Mouse (Mus musculus) midbrain, embryonic 16.5 days (tissue): ENCODE data around the gene Tgfbi. TPM values are rescaled to one million over a fixed set of nuclear protein-coding genes. Genes with fewer than 3 reads are reported as not detected.

Source experiments
- ATAC-seq: fragments of 200-750 bp; cut with Nextera tagmentation; 2 replicates; pipeline ENCODE4 v1.8.0; 2017; ENCODE audit warnings: moderate TSS enrichment
- H3K27ac ChIP-seq: fragments of 300-500 bp; sonication (generic); 2 replicates; pipeline ENCODE4 v1.5.1; 2014; ENCODE audit warnings: mild to moderate bottlenecking, low read length, mixed read lengths
- H3K27me3 ChIP-seq: fragments of 300-500 bp; sonication (generic); 2 replicates; pipeline ENCODE4 v1.6.1; 2014; ENCODE audit warnings: low read depth, low read length, mixed read lengths; ENCODE audit not compliant: control insufficient read depth, insufficient read depth
- H3K36me3 ChIP-seq: fragments of 300-500 bp; sonication (generic); 2 replicates; pipeline ENCODE4 v1.6.1; 2014; ENCODE audit warnings: mild to moderate bottlenecking, low read length, moderate library complexity, mixed read lengths; ENCODE audit not compliant: control insufficient read depth, insufficient read depth
- H3K4me1 ChIP-seq: fragments of 300-500 bp; sonication (generic); 2 replicates; pipeline ENCODE4 v1.6.1; 2014; ENCODE audit warnings: mild to moderate bottlenecking, low read length, mixed read lengths; ENCODE audit not compliant: control insufficient read depth, insufficient read depth
- H3K4me2 ChIP-seq: fragments of 300-500 bp; sonication (generic); 2 replicates; pipeline ENCODE4 v1.6.1; 2014; ENCODE audit warnings: mild to moderate bottlenecking, low read length, mixed read lengths
- H3K4me3 ChIP-seq: fragments of 300-500 bp; sonication (generic); 2 replicates; pipeline ENCODE4 v1.5.1; 2014; ENCODE audit warnings: low read depth, mild to moderate bottlenecking, low read length, moderate library complexity, mixed read lengths
- H3K9ac ChIP-seq: fragments of 300-500 bp; sonication (generic); 2 replicates; pipeline ENCODE4 v1.6.1; 2014; ENCODE audit warnings: low read depth, low read length, mixed read lengths
- H3K9me3 ChIP-seq: fragments of 300-500 bp; sonication (generic); replicated peaks from 2 replicates; pipeline ENCODE4 v1.6.1; 2014; ENCODE audit warnings: mild to moderate bottlenecking, low read length, mixed read lengths; ENCODE audit not compliant: control insufficient read depth, poor library complexity, severe bottlenecking
- WGBS: fragments of 180-500 bp; shearing (Covaris S2); extraction: QIAGEN DNeasy Blood & Tissue Kit; methylation state at CpG from one replicate; pipeline ENCODE4 v1.1.7; 2014; 5-methylcytosine and 5-hydroxymethylcytosine counted together
- polyA plus RNA-seq: library from polyadenylated mRNA; unstranded; fragments of >200 nt; fragmentation: Nextera tagmentation; extraction: Ambion mirVana; gene quantifications from 2 replicates; pipeline ENCODE4 v1.2.1, GENCODE M21; 2015

Gene Tgfbi
- polyA plus RNA-seq, 1 experiment from 2014 or later = 2.9 TPM

DNA sequence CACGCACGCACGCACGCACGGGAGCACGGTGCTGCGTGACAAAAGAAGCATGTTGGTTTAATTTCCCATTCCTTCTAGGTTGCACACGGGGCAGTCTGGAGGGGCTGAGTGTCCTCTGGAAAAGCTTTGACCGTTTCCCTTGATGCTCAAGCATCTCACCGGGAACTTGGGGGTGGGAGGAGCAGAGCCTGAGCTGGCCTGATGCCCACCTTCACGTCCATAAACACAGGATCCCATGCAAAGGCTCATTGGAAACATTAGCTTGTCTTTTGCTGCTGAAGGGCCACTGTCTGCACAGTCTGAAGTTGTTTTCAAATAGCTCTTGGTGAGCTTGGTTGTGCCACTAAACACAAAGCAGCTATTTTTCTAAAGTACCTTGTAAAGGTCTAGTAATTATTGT is 2.6 kb upstream of the Tgfbi start:
- ATAC-seq = no peak
- Histone ChIP-seq H3K9ac (no peak overlapping the region), H3K4me2 (no peak overlapping the region), H3K9me3 (no peaks in the 10 kb centered on the region), H3K4me1 (peaks cover 9% of the 10 kb centered on the region), H3K27ac (no peak overlapping the region), H3K36me3 (no peaks in the 10 kb centered on the region), H3K4me3 (no peak overlapping the region), H3K27me3 (peaks cover 30% of the 10 kb centered on the region)
- 76% methylated on average over 11 of the region's 11 CpGs for WGBS

DNA sequence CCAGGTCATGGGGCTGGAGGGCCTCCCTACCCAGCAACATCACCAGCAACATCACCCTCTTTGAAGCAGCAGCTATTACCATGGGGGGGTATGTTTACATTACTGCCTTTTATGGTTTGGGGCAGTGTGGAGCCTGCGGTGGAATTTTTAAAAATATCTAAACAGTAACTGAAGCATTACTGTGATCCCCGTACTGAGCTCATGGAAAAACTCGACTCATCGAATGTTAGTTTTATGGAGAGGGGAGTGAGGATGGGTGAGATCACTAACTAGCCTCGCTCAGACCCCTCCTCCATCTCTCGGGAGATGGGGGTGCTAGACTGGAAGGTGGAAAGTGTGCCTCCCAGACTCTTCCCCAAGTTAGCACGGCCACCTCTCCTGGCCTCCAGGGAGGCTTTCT is 2.1 kb upstream of the Tgfbi start:
- WGBS = 71% methylated on average over 7 of the region's 7 CpGs
- Histone ChIP-seq H3K9ac (no peak overlapping the region), H3K4me1 (peaks cover 12% of the 10 kb centered on the region), H3K9me3 (no peaks in the 10 kb centered on the region), H3K4me3 (no peak overlapping the region), H3K27me3 (peaks cover 35% of the 10 kb centered on the region), H3K36me3 (no peaks in the 10 kb centered on the region), H3K27ac (no peak overlapping the region), H3K4me2 (no peak overlapping the region)
- ATAC-seq = no peak

DNA sequence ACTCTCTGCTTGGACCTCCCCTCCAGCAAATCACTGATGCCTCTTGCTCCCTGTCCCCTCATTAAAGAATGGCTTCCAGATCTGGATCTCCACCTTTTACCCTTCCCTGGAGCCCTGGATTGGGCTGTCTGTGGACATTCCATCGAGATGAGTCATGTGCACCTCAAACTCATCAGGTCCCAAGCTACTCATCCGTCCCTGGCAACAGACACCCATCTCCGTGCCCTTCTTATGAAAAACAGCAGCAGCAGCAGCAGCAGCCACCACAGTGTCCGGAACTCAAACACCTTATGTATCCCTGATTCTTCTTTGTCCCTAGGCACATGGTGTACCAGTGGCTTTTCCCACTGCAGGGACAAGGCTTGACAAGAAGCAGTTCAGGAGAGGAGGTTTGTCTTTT is 1.5 kb upstream of the Tgfbi start:
- WGBS = 83% methylated on average over 4 of the region's 4 CpGs
- Histone ChIP-seq H3K27me3 (peaks cover 39% of the 10 kb centered on the region), H3K9me3 (no peaks in the 10 kb centered on the region), H3K4me2 (no peak overlapping the region), H3K4me3 (no peak overlapping the region), H3K4me1 (peaks cover 16% of the 10 kb centered on the region), H3K27ac (no peak overlapping the region), H3K9ac (no peak overlapping the region), H3K36me3 (no peaks in the 10 kb centered on the region)
- no peak for ATAC-seq

DNA sequence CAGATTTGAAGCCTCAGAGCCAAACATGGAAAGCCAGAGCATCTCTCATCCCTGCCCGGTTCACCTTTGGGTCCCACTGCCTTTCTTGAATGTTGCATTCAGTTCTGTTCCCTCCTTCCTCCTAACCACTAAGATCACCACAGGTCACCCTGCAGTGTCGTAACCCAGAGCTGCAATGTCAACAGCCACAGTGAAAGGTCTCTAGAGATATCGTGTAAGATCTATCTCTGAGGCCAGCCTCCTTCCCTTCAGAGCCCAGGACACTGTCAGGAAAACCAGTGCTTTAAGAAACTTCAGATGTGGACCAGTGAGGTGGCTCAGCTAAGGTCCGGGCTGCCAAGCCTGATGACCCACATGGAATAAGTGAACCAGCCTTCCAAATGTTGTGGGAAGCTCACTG is 1.8 kb downstream of the Tgfbi start:
- no peak for ATAC-seq
- H3K27ac ChIP-seq = no peak overlapping the region
- H3K36me3 ChIP-seq = no peaks in the 10 kb centered on the region
- H3K4me1 ChIP-seq = peaks cover 16% of the 10 kb centered on the region
- H3K4me3 ChIP-seq = no peak overlapping the region
- H3K4me2 ChIP-seq = no peak overlapping the region
- peaks cover 39% of the 10 kb centered on the region for H3K27me3 ChIP-seq
- 82% methylated on average over 4 of the region's 4 CpGs for WGBS
- no peaks in the 10 kb centered on the region for H3K9me3 ChIP-seq
- H3K9ac ChIP-seq = no peak overlapping the region

DNA sequence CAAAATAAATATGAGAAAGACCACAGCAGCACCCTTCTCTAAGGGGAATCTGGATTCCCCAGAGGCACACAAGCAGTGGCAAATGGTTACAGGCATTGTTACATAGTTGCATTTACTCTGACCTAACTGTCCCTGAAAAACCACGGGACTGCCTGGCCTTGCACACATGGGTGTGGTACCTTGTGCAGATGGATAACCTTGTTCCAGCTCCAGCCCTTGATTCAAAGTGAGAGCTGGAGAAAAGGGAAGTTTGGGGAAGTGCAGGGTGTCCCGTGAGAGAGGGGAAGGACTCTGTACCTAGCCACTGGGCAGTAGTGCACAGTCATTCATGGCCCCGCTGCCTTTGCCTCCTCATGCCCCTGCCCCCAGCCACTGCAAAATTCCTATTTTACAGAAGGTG is 2.4 kb downstream of the Tgfbi start:
- Histone ChIP-seq H3K9me3 (no peaks in the 10 kb centered on the region), H3K4me1 (peaks cover 16% of the 10 kb centered on the region), H3K9ac (no peak overlapping the region), H3K4me3 (no peak overlapping the region), H3K27me3 (peaks cover 39% of the 10 kb centered on the region), H3K4me2 (no peak overlapping the region), H3K27ac (no peak overlapping the region), H3K36me3 (no peaks in the 10 kb centered on the region)
- ATAC-seq = no peak
- WGBS = 55% methylated on average over 3 of the region's 3 CpGs

DNA sequence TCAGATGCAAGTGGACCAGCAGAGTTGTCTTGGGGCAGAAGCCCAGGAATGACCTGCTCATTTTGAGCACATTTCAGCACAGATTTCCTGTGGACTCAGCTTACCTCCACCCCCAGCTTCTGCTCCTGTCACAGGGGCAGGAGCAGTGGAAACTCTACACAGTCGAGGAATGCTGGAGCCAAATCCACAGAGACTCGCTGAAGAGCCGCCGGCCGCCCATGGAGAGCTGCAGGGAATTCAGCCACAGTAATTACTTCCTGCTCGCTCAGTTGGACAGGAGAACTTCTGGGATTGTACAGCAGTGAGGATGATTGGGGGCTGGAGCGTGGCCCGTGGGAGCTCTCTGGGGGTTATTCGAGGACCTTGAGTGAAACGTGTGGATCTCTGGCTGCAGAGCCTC is 3.0 kb downstream of the Tgfbi start:
- no peak for ATAC-seq

DNA sequence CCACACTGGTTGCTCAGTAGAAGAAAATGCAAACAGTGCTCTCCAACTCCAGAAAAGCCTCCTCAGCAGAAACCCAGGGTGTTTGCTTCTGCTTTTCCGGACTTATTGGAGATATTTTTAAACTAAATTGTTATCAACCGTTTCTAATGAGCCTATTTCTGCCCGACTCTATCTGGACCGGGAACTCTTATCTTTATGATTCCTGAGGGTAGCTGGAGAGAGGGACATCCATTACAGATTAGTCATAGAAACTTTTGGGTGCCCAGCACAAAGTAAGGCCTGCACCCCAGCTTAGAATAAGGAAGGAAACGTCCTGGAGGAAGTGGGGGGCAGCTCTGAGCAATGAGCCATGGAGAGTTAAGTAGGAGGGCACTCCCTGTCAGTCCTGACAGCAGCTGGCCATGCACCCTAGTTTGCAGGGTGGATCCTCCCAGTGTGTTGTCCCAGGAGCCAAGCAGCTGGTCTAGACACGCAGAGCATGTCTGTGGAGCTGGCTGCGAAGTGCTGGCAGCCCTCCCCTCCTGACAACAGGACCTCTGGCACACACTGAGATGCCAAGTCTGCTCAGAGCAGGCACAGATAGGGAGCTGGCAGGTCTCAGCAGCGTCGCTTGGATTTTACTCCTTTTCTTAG is 4.2 kb downstream of the Tgfbi start:
- Histone ChIP-seq H3K9me3 (no peaks in the 10 kb centered on the region), H3K27ac (no peak overlapping the region), H3K4me1 (peaks cover 16% of the 10 kb centered on the region), H3K9ac (no peak overlapping the region), H3K27me3 (peaks cover 37% of the 10 kb centered on the region), H3K4me3 (no peak overlapping the region), H3K4me2 (no peak overlapping the region), H3K36me3 (no peaks in the 10 kb centered on the region)
- ATAC-seq = peak; percentile 47; the same call in 1 of the 2 replicates
- 72% methylated on average over 9 of the region's 9 CpGs for WGBS

More for the DNA sequence above, 3.0 kb downstream of the Tgfbi start:
- no peak overlapping the region for H3K4me2 ChIP-seq
- peaks cover 39% of the 10 kb centered on the region for H3K27me3 ChIP-seq
- H3K9ac ChIP-seq = no peak overlapping the region
- H3K9me3 ChIP-seq = no peaks in the 10 kb centered on the region
- no peak overlapping the region for H3K27ac ChIP-seq
- WGBS = 15% methylated on average over 10 of the region's 10 CpGs
- peaks cover 16% of the 10 kb centered on the region for H3K4me1 ChIP-seq
- no peak overlapping the region for H3K4me3 ChIP-seq
- no peaks in the 10 kb centered on the region for H3K36me3 ChIP-seq

DNA sequence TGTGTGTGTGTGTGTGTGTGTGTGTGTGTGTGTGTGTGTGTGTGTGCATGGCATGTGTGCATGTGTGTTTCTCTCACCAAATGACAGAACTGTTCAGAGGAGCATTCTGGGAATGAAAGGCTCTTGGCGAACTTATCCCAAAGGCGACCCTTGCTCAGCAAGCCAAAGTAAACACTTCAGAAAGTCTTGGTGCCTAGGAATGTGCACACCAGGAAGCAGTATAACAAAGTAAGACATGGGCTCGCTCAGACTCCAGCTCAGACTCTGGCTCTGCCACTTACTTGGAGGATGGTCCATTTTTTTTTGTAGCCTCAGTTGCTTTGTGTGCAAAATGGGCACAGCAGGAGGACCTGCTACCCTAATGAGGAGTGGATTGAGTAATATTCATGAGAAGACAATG is 5.4 kb downstream of the Tgfbi start:
- ATAC-seq = no peak
- peaks cover 25% of the 10 kb centered on the region for H3K27me3 ChIP-seq
- H3K9ac ChIP-seq = no peak overlapping the region
- 85% methylated on average over 3 of the region's 3 CpGs for WGBS
- peaks cover 7% of the 10 kb centered on the region; the same call in 1 of the 2 replicates for H3K4me1 ChIP-seq
- no peak overlapping the region for H3K4me3 ChIP-seq
- no peak overlapping the region for H3K4me2 ChIP-seq
- H3K27ac ChIP-seq = no peak overlapping the region
- no peaks in the 10 kb centered on the region for H3K36me3 ChIP-seq
- no peaks in the 10 kb centered on the region for H3K9me3 ChIP-seq

DNA sequence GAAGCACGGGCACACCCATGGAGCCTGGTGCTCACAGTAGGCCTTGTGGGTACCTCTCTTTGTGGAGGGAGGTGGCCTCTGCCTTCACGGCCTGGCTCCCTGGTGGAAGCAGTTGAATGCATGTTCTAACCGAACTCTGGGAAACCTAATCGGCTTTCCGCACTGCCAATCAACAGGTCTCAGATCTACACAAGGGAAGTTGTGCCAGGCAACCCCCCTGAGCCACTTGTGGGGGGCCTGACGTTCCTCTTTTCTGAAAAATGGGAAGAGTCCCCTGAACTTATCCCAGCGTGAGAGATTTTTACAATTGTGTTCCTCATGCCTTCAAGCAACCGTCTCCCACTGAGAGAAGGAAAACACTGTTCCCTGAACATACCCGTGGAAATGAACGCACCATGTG is 5.9 kb downstream of the Tgfbi start:
- Histone ChIP-seq H3K36me3 (no peaks in the 10 kb centered on the region), H3K9ac (no peak overlapping the region), H3K9me3 (no peaks in the 10 kb centered on the region), H3K27ac (no peak overlapping the region), H3K4me2 (no peak overlapping the region), H3K27me3 (peaks cover 21% of the 10 kb centered on the region), H3K4me3 (no peak overlapping the region), H3K4me1 (peaks cover 7% of the 10 kb centered on the region; the same call in 1 of the 2 replicates)
- 33% methylated on average over 10 of the region's 10 CpGs for WGBS
- ATAC-seq = no peak
